Mouse (Mus musculus): ENCODE measurements around the gene Hils1. TPM values are rescaled to one million over a fixed set of nuclear protein-coding genes. Genes with fewer than 3 reads are reported as not detected.
A peak's percentile ranks its signal among the peaks of the same experiment; 100 is the strongest.

Gene Hils1
- total RNA-seq, 2 experiments from 2014 or later = not detected

- DNase-seq = peak in 1 of 2 experiments; percentile 56
Observed at GRCm38 (mm10) chr11:94988780-94989561, 21.6 kb downstream of the Hils1 start.

- peak; percentile 78 to 87 for DNase-seq
Observed at GRCm38 (mm10) chr11:94989562-94990017, 22.2 kb downstream of the Hils1 start.

GRCm38 (mm10) chr11:94990102-94990748 is 22.8 kb downstream of the Hils1 start:
- DNase-seq = no peak

GRCm38 (mm10) chr11:94990749-94991577 is 23.6 kb downstream of the Hils1 start, which contains the start of gene Ppp1r9b:
Ppp1r9b (plus strand) TSS chr11:94991035.
- DNase-seq = peak; percentile 96 to 97

GRCm38 (mm10) chr11:94991641-94992479 is 24.5 kb downstream of the Hils1 start:
- DNase-seq = peak; percentile 66 to 77

- peak; percentile 64 to 73 for DNase-seq
Observed at GRCm38 (mm10) chr11:94992480-94992753, 25.0 kb downstream of the Hils1 start.

- peak; percentile 73 to 79 for DNase-seq
Observed at GRCm38 (mm10) chr11:94992754-94993606, 25.6 kb downstream of the Hils1 start.

- peak in 1 of 2 experiments; percentile 53 for DNase-seq
Observed at GRCm38 (mm10) chr11:94994208-94994814, 26.9 kb downstream of the Hils1 start.

GRCm38 (mm10) chr11:94994947-94995772 is 27.8 kb downstream of the Hils1 start:
- no peak for DNase-seq

GRCm38 (mm10) chr11:94996101-94996500 is 28.7 kb downstream of the Hils1 start:
- DNase-seq = no peak

GRCm38 (mm10) chr11:94996984-94997383 is 29.6 kb downstream of the Hils1 start:
- no peak for DNase-seq

- DNase-seq = no peak
Observed at GRCm38 (mm10) chr11:94997596-94997995, 30.2 kb downstream of the Hils1 start.

- DNase-seq = no peak
Observed at GRCm38 (mm10) chr11:94998041-94998531, 30.7 kb downstream of the Hils1 start.

GRCm38 (mm10) chr11:95000128-95000527 is 32.7 kb downstream of the Hils1 start:
- no peak for DNase-seq

- peak in 1 of 2 experiments; percentile 73 for DNase-seq
Observed at GRCm38 (mm10) chr11:95000548-95000947, 33.2 kb downstream of the Hils1 start.

GRCm38 (mm10) chr11:95001058-95001457 is 33.7 kb downstream of the Hils1 start:
- peak; percentile 81 to 83 for DNase-seq

GRCm38 (mm10) chr11:95001584-95002347 is 34.4 kb downstream of the Hils1 start:
- DNase-seq = no peak

GRCm38 (mm10) chr11:95002705-95003104 is 35.3 kb downstream of the Hils1 start:
- DNase-seq = no peak

Measured in adrenal gland, postnatal 36 days (tissue).